In the genomic region with DNA sequence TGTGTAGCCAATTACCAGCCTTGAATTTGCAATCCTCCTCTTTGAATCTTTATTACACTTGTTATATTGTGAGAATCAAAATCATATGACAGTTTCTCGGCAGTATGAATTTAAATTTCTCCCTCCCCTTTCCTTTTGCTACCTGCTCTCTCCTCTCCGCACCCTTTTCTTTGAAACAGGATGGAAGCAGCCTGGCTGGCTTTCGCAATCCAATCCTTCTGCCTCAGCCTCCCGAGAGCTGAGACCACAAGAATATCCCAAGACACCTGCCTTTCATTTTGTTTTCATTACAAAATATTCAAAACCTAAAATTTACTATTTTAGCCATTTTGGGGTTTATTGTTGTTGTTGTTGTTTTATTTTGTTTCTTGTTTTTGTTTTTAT, we compare ENCODE assay signal across 22 mouse cellular contexts.
"Had no signal": no experiment of that assay in that cellular context is flagged by ENCODE, and none has a peak within 500 bp of the region (broad histone marks: within the 10 kb centered on the region; RNA-seq: fewer than 3 reads in every experiment).

No protein-coding gene starts in this region.

- ATAC-seq: liver, embryonic 12.5 days had no signal

- H3K9me3 ChIP-seq: kidney, embryonic 15.5 days; limb, embryonic 12.5 days; limb, embryonic 15.5 days; liver, embryonic 12.5 days; liver, embryonic 15.5 days; lung, embryonic 15.5 days; neural tube, embryonic 12.5 days; neural tube, embryonic 15.5 days had no signal

- H3K36me3 ChIP-seq: kidney, embryonic 15.5 days; limb, embryonic 12.5 days; limb, embryonic 15.5 days; liver, embryonic 12.5 days; liver, embryonic 15.5 days; lung, embryonic 15.5 days; neural tube, embryonic 12.5 days; neural tube, embryonic 15.5 days had no signal

- DNase-seq: kidney, adult 8-10 months; layer of hippocampus, postnatal 36 days; lung, adult 18-20 months; lung, postnatal 10 days; midbrain, embryonic 14.5 days; retina, postnatal 1 day; right cerebral cortex, postnatal 25 days; spleen, adult 18-20 months; thymus, adult 2 months; thymus, postnatal 14 days; thymus, postnatal 4 days had no signal

- H3K27me3 ChIP-seq: kidney, embryonic 15.5 days; limb, embryonic 12.5 days; limb, embryonic 15.5 days; lung, embryonic 15.5 days; neural tube, embryonic 15.5 days had no signal

- H3K4me3 ChIP-seq: left cerebral cortex, adult 2 months; liver, embryonic 12.5 days; liver, embryonic 15.5 days; neural tube, embryonic 12.5 days; neural tube, embryonic 15.5 days had no signal

- H3K9ac ChIP-seq: kidney, embryonic 15.5 days; limb, embryonic 12.5 days; limb, embryonic 15.5 days; liver, embryonic 12.5 days; liver, embryonic 15.5 days; lung, embryonic 15.5 days; neural tube, embryonic 12.5 days; neural tube, embryonic 15.5 days had no signal

- H3K4me1 ChIP-seq: liver, embryonic 12.5 days; liver, embryonic 15.5 days; neural tube, embryonic 12.5 days had no signal

- H3K27ac ChIP-seq: liver, embryonic 12.5 days; liver, embryonic 15.5 days; neural tube, embryonic 12.5 days; neural tube, embryonic 15.5 days; stomach, postnatal 0 days had no signal

- H3K4me2 ChIP-seq: liver, embryonic 15.5 days; midbrain, embryonic 11.5 days had no signal
